Mouse (Mus musculus): ENCODE measurements at regions not wholly inside any gene's neighbourhood (a gene's known extent, or its start where the extent isn't known, plus 50 kb on each side); places are given as distances from the start of the nearest gene placed in this dataset.
"Not testable (repeated sequence)": the region's sequence is repeated elsewhere in the genome, so short reads cannot be mapped to it uniquely, and the experiment has no call there.

DNA sequence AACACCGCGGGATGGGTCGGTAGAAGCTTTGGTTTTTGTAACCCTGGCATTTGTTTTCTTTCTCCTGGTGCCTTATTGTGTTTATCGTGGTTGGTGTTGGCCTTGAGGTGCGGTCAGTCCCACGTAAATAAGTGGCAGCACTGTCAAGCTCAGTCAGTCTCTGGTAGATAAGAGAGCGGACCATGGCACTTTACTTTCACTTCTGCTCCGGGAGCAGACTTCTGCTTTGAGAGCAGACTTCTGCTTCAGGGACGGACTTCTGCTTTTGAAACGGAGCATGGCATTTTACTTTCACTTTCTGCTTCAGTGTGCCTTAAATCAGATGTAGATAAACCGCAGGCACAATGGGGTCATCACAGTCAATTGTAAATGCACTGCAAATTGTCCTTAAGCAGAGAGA, 54.3 kb upstream of the Ccdc66 start:
- not testable (repeated sequence) for H3K4me1 ChIP-seq (ENCODE audit: insufficient read depth, low read length); H3K36me3 ChIP-seq (ENCODE audit: insufficient read depth, low read length); H3K4me3 ChIP-seq (ENCODE audit: low read depth, low read length); H3K27ac ChIP-seq (ENCODE audit: low read depth, low read length); DNase-seq (ENCODE audit: low spot score); H3K4me2 ChIP-seq (ENCODE audit: low read depth, low read length, poor library complexity, severe bottlenecking); H3K9me3 ChIP-seq (ENCODE audit: low read length); ATAC-seq (ENCODE audit: low FRiP score); H3K27me3 ChIP-seq (ENCODE audit: insufficient read depth, low read length); H3K9ac ChIP-seq (replicated peaks; ENCODE audit: low read length, poor library complexity, severe bottlenecking)
- WGBS, result 92% methylated on average over 11 of the region's 11 CpGs

DNA sequence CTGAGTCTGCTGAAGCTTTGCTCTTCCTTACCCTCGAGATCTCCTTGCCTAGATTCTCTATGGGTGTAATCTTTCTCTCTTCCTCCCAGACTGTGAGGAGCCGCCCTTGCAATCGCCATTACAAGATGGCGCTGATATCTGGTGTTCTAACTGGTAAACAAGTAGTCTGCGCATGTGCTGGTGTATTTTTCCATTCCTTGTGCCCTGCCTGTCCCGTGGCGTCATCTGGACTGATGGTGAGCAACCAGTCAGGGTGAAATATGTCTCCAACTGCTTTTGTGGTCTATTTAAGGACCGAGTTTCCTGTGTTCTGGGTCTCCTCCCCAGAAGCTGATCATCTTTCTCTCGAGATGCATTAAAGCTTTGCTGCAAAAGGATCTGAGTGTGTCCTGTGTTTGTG, 53.7 kb upstream of the Ccdc66 start:
- H3K4me3 ChIP-seq (ENCODE audit: low read depth, low read length); DNase-seq (ENCODE audit: low spot score); H3K27ac ChIP-seq (ENCODE audit: low read depth, low read length); H3K9me3 ChIP-seq (ENCODE audit: low read length); H3K4me2 ChIP-seq (ENCODE audit: low read depth, low read length, poor library complexity, severe bottlenecking); H3K4me1 ChIP-seq (ENCODE audit: insufficient read depth, low read length); ATAC-seq (ENCODE audit: low FRiP score); H3K9ac ChIP-seq (replicated peaks; ENCODE audit: low read length, poor library complexity, severe bottlenecking); H3K27me3 ChIP-seq (ENCODE audit: insufficient read depth, low read length); H3K36me3 ChIP-seq (ENCODE audit: insufficient read depth, low read length): not testable (repeated sequence)
- 90% methylated on average over 9 of the region's 9 CpGs for WGBS

DNA sequence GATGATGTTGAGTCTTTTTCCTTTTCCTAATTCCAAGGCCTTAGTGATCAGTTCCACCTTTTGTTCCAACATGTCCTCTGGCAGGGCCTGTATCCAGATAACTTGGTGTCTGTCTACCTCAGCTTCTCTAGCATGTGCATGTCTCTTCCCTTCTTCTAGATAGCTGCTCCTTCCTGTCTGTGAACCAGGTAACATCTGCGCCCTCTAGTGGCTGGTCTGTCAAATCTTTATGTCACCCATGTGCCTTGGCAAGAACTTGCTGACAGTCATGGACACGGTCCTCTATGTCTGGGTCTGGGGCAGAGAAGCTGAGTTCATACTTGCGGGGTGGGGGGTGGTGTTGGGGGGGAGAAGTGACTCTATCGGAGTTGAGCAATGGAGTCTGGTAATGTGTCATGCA, 52.2 kb upstream of the Ccdc66 start:
- no peak for ATAC-seq (ENCODE audit: low FRiP score)

DNA sequence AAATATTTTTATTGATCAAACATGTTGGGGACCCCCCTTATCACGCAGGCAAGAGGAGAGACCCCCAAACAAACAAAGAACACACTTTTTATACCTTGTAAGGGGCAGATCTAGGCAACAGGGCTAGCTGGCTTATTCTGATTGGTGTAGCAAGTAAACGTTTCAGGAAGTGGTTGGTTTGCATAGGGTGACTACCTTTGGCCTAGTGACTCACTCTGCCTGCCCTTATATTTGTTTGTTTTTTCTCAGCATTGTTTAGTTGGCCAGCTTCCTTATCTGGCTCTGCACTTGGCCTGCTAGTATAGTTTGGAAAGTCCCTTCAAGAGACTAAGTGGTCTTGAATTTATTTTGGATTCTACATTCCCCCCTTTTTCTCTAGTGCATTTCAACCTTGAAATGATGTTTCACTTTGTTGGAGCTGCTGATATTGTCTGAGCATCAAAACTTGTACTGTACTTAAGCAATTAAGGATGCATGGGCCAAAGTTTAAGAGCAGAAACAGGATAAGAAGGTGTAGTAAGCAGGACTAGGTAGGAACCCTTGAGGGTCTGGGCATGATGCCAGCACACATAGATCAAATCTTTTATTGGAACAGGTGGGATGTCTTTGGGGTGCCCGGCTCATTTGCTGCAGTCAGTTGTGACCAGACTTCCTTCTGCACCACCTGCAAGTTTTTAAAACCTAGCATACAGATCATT, 50.7 kb upstream of the Ccdc66 start:
- Histone ChIP-seq H3K27me3 (ENCODE audit: insufficient read depth, low read length) (no peaks in the 10 kb centered on the region), H3K4me3 (ENCODE audit: low read depth, low read length) (no peak overlapping the region), H3K9me3 (ENCODE audit: low read length) (no peaks in the 10 kb centered on the region), H3K36me3 (ENCODE audit: insufficient read depth, low read length) (no peaks in the 10 kb centered on the region), H3K9ac (replicated peaks; ENCODE audit: low read length, poor library complexity, severe bottlenecking) (no peak overlapping the region), H3K27ac (ENCODE audit: low read depth, low read length) (no peak overlapping the region), H3K4me2 (ENCODE audit: low read depth, low read length, poor library complexity, severe bottlenecking) (no peak overlapping the region), H3K4me1 (ENCODE audit: insufficient read depth, low read length) (no peaks in the 10 kb centered on the region)
- 64% methylated on average over 3 of the region's 3 CpGs for WGBS
- ATAC-seq (ENCODE audit: low FRiP score) (no peak), DNase-seq (ENCODE audit: low spot score) (peak; percentile 15)
- no peak for TF ChIP-seq CTCF (IDR thresholded peaks at IDR 0.05)

More for the DNA sequence above, 52.2 kb upstream of the Ccdc66 start:
- 46% methylated on average over 4 of the region's 4 CpGs for WGBS
- no peaks in the 10 kb centered on the region for H3K9me3 ChIP-seq (ENCODE audit: low read length)
- H3K4me1 ChIP-seq (ENCODE audit: insufficient read depth, low read length), result no peaks in the 10 kb centered on the region
- no peak overlapping the region for H3K4me2 ChIP-seq (ENCODE audit: low read depth, low read length, poor library complexity, severe bottlenecking)
- peak; percentile 64 for TF ChIP-seq CTCF (IDR thresholded peaks at IDR 0.05)
- no peak overlapping the region for H3K27ac ChIP-seq (ENCODE audit: low read depth, low read length)
- no peak overlapping the region for H3K9ac ChIP-seq (replicated peaks; ENCODE audit: low read length, poor library complexity, severe bottlenecking)
- DNase-seq (ENCODE audit: low spot score), result peak; percentile 47
- H3K36me3 ChIP-seq (ENCODE audit: insufficient read depth, low read length), result no peaks in the 10 kb centered on the region
- H3K27me3 ChIP-seq (ENCODE audit: insufficient read depth, low read length), result no peaks in the 10 kb centered on the region
- H3K4me3 ChIP-seq (ENCODE audit: low read depth, low read length), result no peak overlapping the region

Measured in midbrain, postnatal 0 days (tissue).